Mouse (Mus musculus) liver, embryonic 14.5 days (tissue): ENCODE measurements around the gene Slc37a1.

Experiments used
- CTCF ChIP-seq: IDR thresholded peaks from 2 replicates; pipeline ENCODE4 v1.5.1; 2016; ENCODE audit warnings: antibody characterized with exemption, low read depth, control low read depth
- EP300 ChIP-seq: IDR thresholded peaks from 2 replicates; pipeline ENCODE4 v1.6.1; 2016; ENCODE audit warnings: antibody characterized with exemption, low read depth

DNA sequence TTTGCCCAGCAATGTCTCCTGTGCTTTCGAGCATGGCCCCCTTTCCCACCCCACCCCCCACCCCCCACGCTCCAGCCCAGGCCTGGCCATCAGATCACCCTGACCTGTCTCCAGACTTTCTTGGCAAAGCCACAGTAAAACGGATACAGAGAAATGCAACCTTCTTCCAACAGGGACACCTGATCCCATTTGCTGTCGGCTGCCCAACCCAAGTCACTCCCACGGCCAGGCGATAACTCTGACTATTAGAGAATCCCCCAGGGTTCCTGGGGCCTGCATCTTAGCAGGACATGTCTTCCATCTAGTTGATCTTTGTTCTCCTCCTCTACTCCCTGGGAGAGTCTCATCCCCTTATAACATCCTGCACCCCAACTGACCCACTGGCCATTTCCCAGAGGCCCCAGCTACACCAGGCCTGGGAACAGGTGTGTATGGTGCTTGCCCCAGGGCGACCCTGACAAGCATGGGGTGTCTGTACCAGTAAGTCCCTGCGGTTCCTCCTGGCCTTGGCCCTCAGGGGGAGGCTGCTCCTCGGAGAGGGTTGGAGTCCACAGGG is 28.2 kb upstream of the Slc37a1 start:
- TF ChIP-seq CTCF (no peak), EP300 (no peak)
